Mouse (Mus musculus): ENCODE results near the gene Tango6. TPM values are rescaled to one million over a fixed set of nuclear protein-coding genes. Genes with fewer than 3 reads are reported as not detected.
A peak's percentile ranks its signal among the peaks of the same experiment; 100 is the strongest.

Tango6 gene
- polyA plus RNA-seq (2014; fragmentation: Nextera tagmentation; extraction: Ambion mirVana) = 8.8 and 9.6 TPM in 2 replicates

- WGBS = under 1% methylated on average over 49 of the region's 50 CpGs
- H3K4me3 ChIP-seq (ENCODE audit: low read depth, low read length) = peak within 1 kb of the TSS; percentile 82
- H3K27me3 ChIP-seq (replicated peaks; ENCODE audit: control insufficient read depth, insufficient read depth, low read length) = no peaks in the 10 kb centered on the region
- H3K36me3 ChIP-seq (ENCODE audit: control insufficient read depth, insufficient read depth, low read length) = no peaks in the 10 kb centered on the region
- ATAC-seq (replicated peaks; ENCODE audit: low FRiP score) (peak; percentile 96), DNase-seq (ENCODE audit: low spot score) (peak; percentile 91)
- peak within 1 kb of the TSS; percentile 68 for H3K4me2 ChIP-seq
- peak within 1 kb of the TSS; percentile 91 for H3K9ac ChIP-seq (ENCODE audit: low read depth, low read length)
- H3K9me3 ChIP-seq (ENCODE audit: control insufficient read depth, low read length) = no peaks in the 10 kb centered on the region
- H3K27ac ChIP-seq (ENCODE audit: low read depth, low read length) = peak within 1 kb of the TSS; percentile 89
- peaks cover 7% of the 10 kb centered on the region for H3K4me1 ChIP-seq (replicated peaks; ENCODE audit: control insufficient read depth, insufficient read depth, low read length)
Measured at GRCm38 (mm10) chr8:106682971-106683668, at the start of gene Tango6. TSS of gene Tango6 (plus strand) at chr8:106683068.

- Histone ChIP-seq H3K9ac (ENCODE audit: low read depth, low read length) (no peak overlapping the region), H3K4me3 (ENCODE audit: low read depth, low read length) (no peak overlapping the region), H3K36me3 (ENCODE audit: control insufficient read depth, insufficient read depth, low read length) (no peaks in the 10 kb centered on the region), H3K9me3 (ENCODE audit: control insufficient read depth, low read length) (no peaks in the 10 kb centered on the region), H3K27me3 (replicated peaks; ENCODE audit: control insufficient read depth, insufficient read depth, low read length) (no peaks in the 10 kb centered on the region), H3K4me2 (peak overlapping the region; percentile 43), H3K4me1 (replicated peaks; ENCODE audit: control insufficient read depth, insufficient read depth, low read length) (peaks cover 6% of the 10 kb centered on the region), H3K27ac (ENCODE audit: low read depth, low read length) (no peak overlapping the region)
- WGBS = 41% methylated on average over 17 of the region's 17 CpGs
- ATAC-seq (replicated peaks; ENCODE audit: low FRiP score) (peak; percentile 53; the same call in 1 of the 2 replicates), DNase-seq (ENCODE audit: low spot score) (no peak)
Measured at GRCm38 (mm10) chr8:106633361-106634158, 49.3 kb upstream of the Tango6 start.

GRCm38 (mm10) chr8:106635284-106635683 lies 47.6 kb upstream of the Tango6 start:
- WGBS = 38% methylated on average over 5 of the region's 5 CpGs
- Histone ChIP-seq H3K36me3 (ENCODE audit: control insufficient read depth, insufficient read depth, low read length) (no peaks in the 10 kb centered on the region), H3K4me2 (no peak overlapping the region), H3K27ac (ENCODE audit: low read depth, low read length) (no peak overlapping the region), H3K4me1 (replicated peaks; ENCODE audit: control insufficient read depth, insufficient read depth, low read length) (peaks cover 6% of the 10 kb centered on the region), H3K27me3 (replicated peaks; ENCODE audit: control insufficient read depth, insufficient read depth, low read length) (no peaks in the 10 kb centered on the region), H3K9me3 (ENCODE audit: control insufficient read depth, low read length) (no peaks in the 10 kb centered on the region), H3K4me3 (ENCODE audit: low read depth, low read length) (no peak overlapping the region), H3K9ac (ENCODE audit: low read depth, low read length) (no peak overlapping the region)
- no peak for ATAC-seq (replicated peaks; ENCODE audit: low FRiP score)
- DNase-seq (ENCODE audit: low spot score) = no peak

- no peaks in the 10 kb centered on the region for H3K27me3 ChIP-seq (replicated peaks; ENCODE audit: control insufficient read depth, insufficient read depth, low read length)
- ATAC-seq (replicated peaks; ENCODE audit: low FRiP score) (no peak), DNase-seq (ENCODE audit: low spot score) (no peak)
- no peak overlapping the region for H3K4me3 ChIP-seq (ENCODE audit: low read depth, low read length)
- 85% methylated on average over 4 of the region's 4 CpGs for WGBS
- no peaks in the 10 kb centered on the region for H3K36me3 ChIP-seq (ENCODE audit: control insufficient read depth, insufficient read depth, low read length)
- no peaks in the 10 kb centered on the region for H3K9me3 ChIP-seq (ENCODE audit: control insufficient read depth, low read length)
- peaks cover 6% of the 10 kb centered on the region; the same call in 1 of the 2 replicates for H3K4me1 ChIP-seq (replicated peaks; ENCODE audit: control insufficient read depth, insufficient read depth, low read length)
- no peak overlapping the region for H3K4me2 ChIP-seq
- no peak overlapping the region for H3K9ac ChIP-seq (ENCODE audit: low read depth, low read length)
- no peak overlapping the region for H3K27ac ChIP-seq (ENCODE audit: low read depth, low read length)
Measured at GRCm38 (mm10) chr8:106637446-106637845, 45.4 kb upstream of the Tango6 start.

- Histone ChIP-seq H3K9ac (ENCODE audit: low read depth, low read length) (no peak overlapping the region), H3K4me3 (ENCODE audit: low read depth, low read length) (no peak overlapping the region), H3K9me3 (ENCODE audit: control insufficient read depth, low read length) (no peaks in the 10 kb centered on the region), H3K27ac (ENCODE audit: low read depth, low read length) (no peak overlapping the region), H3K27me3 (replicated peaks; ENCODE audit: control insufficient read depth, insufficient read depth, low read length) (no peaks in the 10 kb centered on the region), H3K4me2 (no peak overlapping the region), H3K36me3 (ENCODE audit: control insufficient read depth, insufficient read depth, low read length) (no peaks in the 10 kb centered on the region), H3K4me1 (replicated peaks; ENCODE audit: control insufficient read depth, insufficient read depth, low read length) (peaks cover 6% of the 10 kb centered on the region; the same call in 1 of the 2 replicates)
- DNase-seq (ENCODE audit: low spot score) (no peak), ATAC-seq (replicated peaks; ENCODE audit: low FRiP score) (no peak)
- WGBS = 84% methylated on average over 7 of the region's 7 CpGs
Measured at GRCm38 (mm10) chr8:106638768-106639295, 44.0 kb upstream of the Tango6 start.

- DNase-seq (ENCODE audit: low spot score) (no peak), ATAC-seq (replicated peaks; ENCODE audit: low FRiP score) (no peak)
- H3K27ac ChIP-seq (ENCODE audit: low read depth, low read length) = no peak overlapping the region
- no peak overlapping the region for H3K4me3 ChIP-seq (ENCODE audit: low read depth, low read length)
- H3K9ac ChIP-seq (ENCODE audit: low read depth, low read length) = no peak overlapping the region
- no peak overlapping the region for H3K4me2 ChIP-seq
- 0 out of 2 replicates have a peak, but pooled peaks cover 3% of the 10 kb centered on the region for H3K4me1 ChIP-seq (replicated peaks; ENCODE audit: control insufficient read depth, insufficient read depth, low read length)
- no peaks in the 10 kb centered on the region for H3K9me3 ChIP-seq (ENCODE audit: control insufficient read depth, low read length)
- no peaks in the 10 kb centered on the region for H3K27me3 ChIP-seq (replicated peaks; ENCODE audit: control insufficient read depth, insufficient read depth, low read length)
- no peaks in the 10 kb centered on the region for H3K36me3 ChIP-seq (ENCODE audit: control insufficient read depth, insufficient read depth, low read length)
- WGBS = 84% methylated on average over 7 of the region's 7 CpGs
Measured at GRCm38 (mm10) chr8:106640212-106640611, 42.7 kb upstream of the Tango6 start.

GRCm38 (mm10) chr8:106640921-106641320 lies 41.9 kb upstream of the Tango6 start:
- WGBS = 65% methylated on average over 5 of the region's 5 CpGs
- Histone ChIP-seq H3K4me3 (ENCODE audit: low read depth, low read length) (no peak overlapping the region), H3K9me3 (ENCODE audit: control insufficient read depth, low read length) (no peaks in the 10 kb centered on the region), H3K4me2 (no peak overlapping the region), H3K27me3 (replicated peaks; ENCODE audit: control insufficient read depth, insufficient read depth, low read length) (no peaks in the 10 kb centered on the region), H3K9ac (ENCODE audit: low read depth, low read length) (no peak overlapping the region), H3K36me3 (ENCODE audit: control insufficient read depth, insufficient read depth, low read length) (no peaks in the 10 kb centered on the region), H3K4me1 (replicated peaks; ENCODE audit: control insufficient read depth, insufficient read depth, low read length) (no peaks in the 10 kb centered on the region), H3K27ac (ENCODE audit: low read depth, low read length) (no peak overlapping the region)
- no peak for ATAC-seq (replicated peaks; ENCODE audit: low FRiP score)
- DNase-seq (ENCODE audit: low spot score) = no peak

- Histone ChIP-seq H3K4me1 (replicated peaks; ENCODE audit: control insufficient read depth, insufficient read depth, low read length) (no peaks in the 10 kb centered on the region), H3K27me3 (replicated peaks; ENCODE audit: control insufficient read depth, insufficient read depth, low read length) (no peaks in the 10 kb centered on the region), H3K9me3 (ENCODE audit: control insufficient read depth, low read length) (no peaks in the 10 kb centered on the region), H3K36me3 (ENCODE audit: control insufficient read depth, insufficient read depth, low read length) (no peaks in the 10 kb centered on the region), H3K4me2 (no peak overlapping the region), H3K9ac (ENCODE audit: low read depth, low read length) (no peak overlapping the region), H3K4me3 (ENCODE audit: low read depth, low read length) (no peak overlapping the region), H3K27ac (ENCODE audit: low read depth, low read length) (no peak overlapping the region)
- DNase-seq (ENCODE audit: low spot score) (no peak), ATAC-seq (replicated peaks; ENCODE audit: low FRiP score) (no peak)
- WGBS = 64% methylated on average over 2 of the region's 2 CpGs
Measured at GRCm38 (mm10) chr8:106642172-106642571, 40.7 kb upstream of the Tango6 start.

Data from liver, embryonic 11.5 days (tissue).